Mouse (Mus musculus) stomach, postnatal 0 days (tissue): ENCODE measurements at regions not wholly inside any gene's neighbourhood (a gene's known extent, or its start where the extent isn't known, plus 50 kb on each side); places are given as distances from the start of the nearest gene placed in this dataset. TPM values are rescaled to one million over a fixed set of nuclear protein-coding genes. Genes with fewer than 3 reads are reported as not detected.

ENCODE experiments used
- ATAC-seq: fragments of 200-750 bp; cut with Nextera tagmentation; 2 replicates; pipeline ENCODE4 v1.8.0; 2017; ENCODE audit not compliant: low FRiP score, low TSS enrichment
- DNase-seq: peaks from one replicate; pipeline ENCODE4 v3.0.0-alpha.2; 2016; ENCODE audit warnings: low spot score
- H3K27ac ChIP-seq: fragments of 300-500 bp; sonication (generic); replicated peaks from 2 replicates; pipeline ENCODE4 v1.5.1; 2014; ENCODE audit warnings: mild to moderate bottlenecking, control low read depth
- H3K27me3 ChIP-seq: fragments of 300-500 bp; sonication (generic); 2 replicates; pipeline ENCODE4 v1.6.1; 2014; ENCODE audit warnings: low read length; ENCODE audit not compliant: control insufficient read depth, insufficient read depth
- H3K36me3 ChIP-seq: fragments of 300-500 bp; sonication (generic); 2 replicates; pipeline ENCODE4 v1.6.1; 2014; ENCODE audit warnings: low read length, mixed read lengths; ENCODE audit not compliant: control insufficient read depth, insufficient read depth
- H3K4me1 ChIP-seq: fragments of 300-500 bp; sonication (generic); replicated peaks from 2 replicates; pipeline ENCODE4 v1.6.1; 2014; ENCODE audit warnings: antibody characterized with exemption; ENCODE audit not compliant: control insufficient read depth, insufficient read depth
- H3K4me2 ChIP-seq: fragments of 300-500 bp; sonication (generic); replicated peaks from 2 replicates; pipeline ENCODE4 v1.6.1; 2014; ENCODE audit warnings: low read depth, mild to moderate bottlenecking, control low read depth, moderate library complexity
- H3K4me3 ChIP-seq: fragments of 300-500 bp; sonication (generic); 2 replicates; pipeline ENCODE4 v1.5.1; 2014; ENCODE audit warnings: low read depth, low read length, control low read depth
- H3K9ac ChIP-seq: fragments of 300-500 bp; sonication (generic); 2 replicates; pipeline ENCODE4 v1.6.1; 2014; ENCODE audit warnings: mild to moderate bottlenecking, low read length, control low read depth, mixed read lengths
- H3K9me3 ChIP-seq: fragments of 300-500 bp; sonication (generic); 2 replicates; pipeline ENCODE4 v1.6.1; 2016; ENCODE audit warnings: low read length; ENCODE audit not compliant: control insufficient read depth
- CTCF ChIP-seq: IDR thresholded peaks from 2 replicates; pipeline ENCODE4 v1.5.1; 2016; ENCODE audit warnings: antibody characterized with exemption, low read depth, mild to moderate bottlenecking, moderate library complexity
- EP300 ChIP-seq: optimal IDR thresholded peaks from 2 replicates; pipeline ENCODE3; 2016; ENCODE audit warnings: antibody characterized with exemption
- WGBS: fragments of 180-500 bp; shearing (Covaris S2); extraction: QIAGEN DNeasy Blood & Tissue Kit; methylation state at CpG from one replicate; pipeline ENCODE4 v1.1.7; 2014; 5-methylcytosine and 5-hydroxymethylcytosine counted together
- microRNA-seq: library from miRNA; unstranded; fragments of <30 nt; microRNA quantifications from one replicate; pipeline ENCODE4, GENCODE M21; 2016

DNA sequence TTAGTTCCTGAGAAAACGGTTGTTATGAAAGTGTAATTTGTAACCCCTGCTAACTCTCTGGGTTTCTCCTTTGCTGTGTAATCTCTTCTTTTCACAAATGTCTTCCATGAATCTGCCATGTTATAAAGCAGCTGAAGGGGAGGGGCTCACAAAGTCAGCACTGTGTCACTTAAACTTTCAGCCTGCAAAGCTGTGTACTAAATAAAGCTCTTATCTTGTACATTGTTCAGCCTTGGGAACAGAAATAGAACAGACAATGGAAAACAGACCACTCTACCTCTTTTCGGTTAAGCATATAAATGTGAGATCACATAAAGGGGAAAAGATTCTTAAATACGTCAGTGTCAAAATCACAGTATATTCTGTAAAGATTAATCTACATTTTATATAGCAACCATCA lies 573.9 kb downstream of the Plxdc2 start:
- Histone ChIP-seq H3K27me3 (no peaks in the 10 kb centered on the region), H3K9me3 (no peaks in the 10 kb centered on the region), H3K27ac (no peak overlapping the region), H3K9ac (no peak overlapping the region), H3K4me1 (no peaks in the 10 kb centered on the region), H3K36me3 (no peaks in the 10 kb centered on the region), H3K4me3 (no peak overlapping the region), H3K4me2 (no peak overlapping the region)
- TF ChIP-seq CTCF (no peak), EP300 (no peak)
- ATAC-seq (no peak), DNase-seq (no peak)
- 71% methylated on average over 3 of the region's 3 CpGs for WGBS

DNA sequence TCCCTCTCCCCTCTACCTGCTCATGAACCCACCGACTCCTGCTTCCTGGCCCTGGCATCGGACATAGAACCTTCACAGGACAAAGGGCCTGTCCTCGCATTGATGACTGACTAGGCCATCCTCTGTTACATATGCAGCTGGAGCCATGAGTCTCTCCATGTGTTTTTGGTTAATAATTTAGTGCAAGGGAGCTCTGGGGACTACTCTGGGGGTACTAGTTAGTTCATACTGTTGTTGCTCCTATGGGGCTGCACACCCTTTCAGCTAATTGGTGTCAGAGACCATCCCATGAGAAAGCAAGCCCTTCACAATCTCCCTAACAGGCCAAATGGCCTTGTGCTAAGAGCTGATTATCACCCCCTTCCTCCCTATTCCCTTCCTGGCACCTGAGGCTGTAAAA lies 603.3 kb downstream of the Plxdc2 start:
- H3K4me1 ChIP-seq = no peaks in the 10 kb centered on the region
- no peak overlapping the region for H3K4me2 ChIP-seq
- DNase-seq (no peak), ATAC-seq (no peak)
- TF ChIP-seq EP300 = no peak
- no peaks in the 10 kb centered on the region for H3K9me3 ChIP-seq
- no peak overlapping the region for H3K27ac ChIP-seq
- H3K27me3 ChIP-seq = no peaks in the 10 kb centered on the region
- no peak overlapping the region for H3K9ac ChIP-seq
- no peaks in the 10 kb centered on the region for H3K36me3 ChIP-seq
- no peak overlapping the region for H3K4me3 ChIP-seq
- WGBS = 84% methylated on average over 3 of the region's 3 CpGs

DNA sequence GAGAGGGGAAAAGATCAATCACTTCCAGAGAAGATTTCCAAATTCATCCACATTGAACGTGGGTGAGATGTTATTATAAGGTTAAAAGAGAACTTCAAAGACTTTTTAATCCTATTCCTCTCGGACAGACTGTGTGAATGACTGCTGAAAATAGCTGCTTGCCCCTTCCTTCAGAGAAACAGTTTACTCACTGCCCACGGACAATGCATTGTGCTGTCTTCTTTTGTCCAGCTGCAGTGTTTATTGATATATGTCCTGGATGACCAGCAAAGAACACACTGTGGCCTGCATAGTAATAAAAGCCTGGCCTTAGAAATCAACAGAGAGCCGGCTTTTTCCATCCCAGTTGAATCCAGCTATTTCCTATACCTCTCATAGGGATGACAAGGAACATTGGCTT lies 621.3 kb downstream of the Plxdc2 start:
- no peaks in the 10 kb centered on the region for H3K9me3 ChIP-seq
- H3K4me1 ChIP-seq = no peaks in the 10 kb centered on the region
- no peak for DNase-seq
- no peak overlapping the region for H3K9ac ChIP-seq
- ATAC-seq = no peak
- WGBS = 10% methylated on average over 4 of the region's 4 CpGs
- H3K27me3 ChIP-seq = no peaks in the 10 kb centered on the region
- no peak overlapping the region for H3K4me3 ChIP-seq
- TF ChIP-seq CTCF (no peak), EP300 (no peak)
- H3K36me3 ChIP-seq = no peaks in the 10 kb centered on the region
- no peak overlapping the region for H3K4me2 ChIP-seq
- H3K27ac ChIP-seq = no peak overlapping the region

DNA sequence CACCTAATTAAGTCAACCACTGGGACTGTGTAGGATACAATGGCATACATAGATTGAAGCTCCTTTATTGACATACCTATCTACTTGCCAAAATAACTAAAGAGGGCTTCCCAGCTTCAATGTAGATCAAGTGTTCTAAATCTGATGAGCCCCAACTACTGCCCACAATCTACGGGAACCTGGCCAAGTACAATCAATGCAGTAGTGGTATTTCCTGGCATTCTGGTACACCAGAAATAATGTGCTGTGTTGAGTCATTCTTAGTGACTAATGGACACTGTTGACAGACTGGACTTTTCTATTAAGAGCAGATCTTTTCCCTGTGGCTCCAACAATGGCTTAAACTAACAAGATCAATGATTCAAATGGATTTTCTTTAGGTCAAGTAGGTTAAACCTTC lies 626.7 kb downstream of the Plxdc2 start:
- H3K27ac ChIP-seq = no peak overlapping the region
- ATAC-seq (no peak), DNase-seq (no peak)
- no peak overlapping the region for H3K4me2 ChIP-seq
- H3K36me3 ChIP-seq = no peaks in the 10 kb centered on the region
- H3K9me3 ChIP-seq = no peaks in the 10 kb centered on the region
- H3K4me3 ChIP-seq = no peak overlapping the region
- no peaks in the 10 kb centered on the region for H3K27me3 ChIP-seq
- 78% methylated on average over 1 of the region's 1 CpGs for WGBS
- no peak overlapping the region for H3K9ac ChIP-seq
- H3K4me1 ChIP-seq = no peaks in the 10 kb centered on the region
- no peak for TF ChIP-seq CTCF
- TF ChIP-seq EP300 = no peak

DNA sequence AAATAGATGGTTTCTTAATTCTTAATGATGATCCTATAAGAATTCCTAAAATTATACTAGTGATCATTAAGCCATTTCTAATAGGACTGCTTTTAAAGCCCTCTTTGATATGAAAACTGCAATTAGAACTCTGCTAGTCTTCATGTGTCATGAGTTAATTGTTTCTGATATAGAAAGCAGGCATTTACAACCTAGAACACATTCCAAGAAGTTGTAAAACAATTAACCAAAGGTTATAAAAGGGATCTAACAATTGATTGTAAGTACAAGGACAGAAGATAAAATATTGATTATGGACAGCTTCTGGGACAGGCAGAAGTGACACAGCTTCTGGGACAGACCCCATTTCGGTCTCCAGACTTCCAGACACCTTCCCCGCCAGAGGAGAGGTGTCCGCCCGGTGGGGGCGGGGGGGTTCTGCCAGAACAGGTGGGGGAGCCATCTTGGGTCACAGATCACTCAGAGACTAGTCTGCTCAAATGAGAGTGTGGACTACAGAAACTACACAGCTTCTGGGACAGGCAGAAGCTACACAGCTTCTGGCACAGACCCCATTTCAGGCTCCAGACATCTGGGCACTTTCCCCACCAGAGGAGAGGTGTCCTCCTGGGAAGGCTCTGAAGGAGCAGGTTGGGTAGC lies 627.6 kb downstream of the Plxdc2 start:
- H3K9me3 ChIP-seq = no peaks in the 10 kb centered on the region
- DNase-seq (no peak), ATAC-seq (no peak)
- H3K27ac ChIP-seq = no peak overlapping the region
- H3K9ac ChIP-seq = no peak overlapping the region
- H3K36me3 ChIP-seq = no peaks in the 10 kb centered on the region
- H3K27me3 ChIP-seq = no peaks in the 10 kb centered on the region
- WGBS = 93% methylated on average over 5 of the region's 5 CpGs
- H3K4me1 ChIP-seq = no peaks in the 10 kb centered on the region
- no peak overlapping the region for H3K4me2 ChIP-seq
- TF ChIP-seq CTCF = no peak
- no peak for TF ChIP-seq EP300
- H3K4me3 ChIP-seq = no peak overlapping the region

Small RNA genes in the stretch of these regions (microRNA-seq; reads per million reads assigned to microRNA genes)
- not detected for gene Gm24933
